Mouse (Mus musculus) small intestine, adult 2 months (tissue): ENCODE data around the gene Rln1.

Source experiments
- CTCF ChIP-seq: fragments of 200-500 bp; IDR thresholded peaks from 2 replicates; pipeline ENCODE4 v1.5.1; 2012; ENCODE audit warnings: low read depth, mild to moderate bottlenecking, control low read depth, inconsistent platforms, low read length, moderate library complexity, mixed read lengths; ENCODE audit not compliant: insufficient replicate concordance, insufficient read length; ENCODE audit errors: extremely low read depth
- POLR2A ChIP-seq: fragments of 200-500 bp; IDR thresholded peaks from 2 replicates; pipeline ENCODE4 v1.6.1; 2012; ENCODE audit warnings: low read depth, mild to moderate bottlenecking, control low read depth, inconsistent platforms, low read length, moderate library complexity

GRCm38 (mm10) chr19:29311791-29312190 is 22.7 kb downstream of the Rln1 start:
- TF ChIP-seq POLR2A: no peak
- TF ChIP-seq CTCF: no peak
